Mouse (Mus musculus) Patski (cell line): ENCODE measurements at regions not wholly inside any gene's neighbourhood (a gene's known extent, or its start where the extent isn't known, plus 50 kb on each side); places are given as distances from the start of the nearest gene placed in this dataset.
"Not testable (repeated sequence)": the region's sequence is repeated elsewhere in the genome, so short reads cannot be mapped to it uniquely, and the experiment has no call there.

Experiments
- ATAC-seq: fragments of 100-300 bp; one replicate; pipeline ENCODE4 v1.8.0; 2021
- CTCF ChIA-PET: fragments of 350-600 bp; sonication (Branson Sonifier 250); formaldehyde crosslinking; loops from one replicate; lab custom pipeline; 2022; ENCODE audit warnings: inconsistent platforms; lab: Charles Lee
- POLR2A ChIA-PET: fragments of 350-600 bp; sonication (Branson Sonifier 250); formaldehyde crosslinking; loops from one replicate; lab custom pipeline; 2022; ENCODE audit warnings: antibody characterized with exemption, inconsistent platforms; lab: Charles Lee
- DNase-seq: peaks from one replicate; pipeline ENCODE4 v3.0.0-alpha.2; 2011; ENCODE audit warnings: low read depth, low spot score
- H3K27me3 ChIP-seq: fragments of 371-371 bp; one replicate; pipeline ENCODE4 v1.5.1; 2021
- CTCF ChIP-seq: fragments of 100-300 bp; IDR thresholded peaks from one replicate; pipeline ENCODE4 v1.5.1; 2021
- in situ Hi-C: fragments of 300-500 bp; cut with MboI; formaldehyde crosslinking; loops from 3 replicates; pipeline ENCODE4 v1.11.1; 2018; ENCODE audit warnings: low pct_unique_long_range_greater_than_20kb, mixed read lengths

- no peak for TF ChIP-seq CTCF
- ChIA-PET POLR2A (no interaction called here), CTCF (no interaction called here)
These were observed 77.0 kb upstream of the Lemd2 start for GRCm38 (mm10) chr17:27281241-27281640.

DNA sequence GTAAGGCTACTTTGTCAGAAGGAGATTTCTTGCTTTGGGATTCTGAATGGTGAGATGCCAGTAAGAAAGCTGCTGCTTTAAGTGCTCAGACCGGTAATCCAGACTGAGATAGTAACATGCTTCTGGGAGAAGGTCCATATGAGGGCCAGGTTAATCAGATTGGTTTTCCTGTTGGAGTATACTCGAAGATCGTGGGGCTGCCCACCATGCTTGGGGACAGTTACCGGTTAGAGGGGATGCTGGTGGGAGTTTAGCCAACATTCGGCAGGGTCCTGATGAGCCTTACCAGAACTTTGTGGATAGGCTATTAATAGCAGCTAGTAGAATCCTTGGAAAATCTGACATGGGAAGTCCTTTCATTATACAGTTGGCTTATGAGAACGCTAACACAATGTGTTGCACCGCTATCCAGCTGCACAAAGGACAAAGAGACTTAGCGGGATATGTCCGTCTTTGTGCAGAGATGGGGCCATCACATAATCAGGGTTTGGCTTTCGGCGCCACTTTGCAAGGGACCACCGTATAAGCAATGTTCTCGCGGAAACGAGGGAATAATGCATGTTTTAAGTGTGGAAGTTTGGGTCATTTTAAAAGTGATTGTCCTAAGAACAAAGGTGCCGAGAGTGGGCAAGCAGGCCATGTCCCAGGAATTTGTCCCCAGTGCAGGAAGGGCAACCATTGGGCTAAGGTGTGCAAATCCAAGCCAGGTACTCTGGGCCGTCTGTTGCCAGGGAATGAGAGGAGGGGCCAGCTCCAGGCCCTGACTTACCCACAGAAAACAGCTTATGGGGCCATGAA lies 75.4 kb upstream of the Lemd2 start:
- H3K27me3 ChIP-seq, CTCF ChIA-PET, in situ Hi-C loops, ATAC-seq, DNase-seq, POLR2A ChIA-PET: not testable (repeated sequence)

More at GRCm38 (mm10) chr17:27281241-27281640, 77.0 kb upstream of the Lemd2 start:
- DNase-seq (no peak), ATAC-seq (no peak)
- H3K27me3 ChIP-seq: no peaks in the 10 kb centered on the region
- in situ Hi-C loops: no loop called here

DNA sequence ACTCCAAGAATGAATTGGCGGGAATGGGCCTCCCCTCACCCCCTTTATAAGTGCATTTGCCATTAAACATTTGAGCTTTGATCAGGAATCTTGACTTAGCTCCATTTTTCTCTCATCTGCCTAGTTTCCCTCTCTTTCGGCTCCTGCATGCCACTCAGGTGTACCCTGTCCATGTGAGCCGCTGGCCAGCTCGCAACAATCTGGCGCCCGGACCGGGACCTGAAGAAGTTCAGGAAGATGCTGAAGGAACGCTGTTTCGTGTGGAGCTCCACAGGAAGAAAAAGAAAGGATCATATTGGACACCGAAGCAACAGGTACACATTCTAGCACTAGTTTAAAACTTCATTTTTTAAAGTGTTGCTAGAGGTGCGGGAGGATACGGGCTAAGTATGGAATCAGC lies 73.5 kb upstream of the Lemd2 start:
- in situ Hi-C loops, H3K27me3 ChIP-seq, DNase-seq, CTCF ChIA-PET, ATAC-seq, POLR2A ChIA-PET: not testable (repeated sequence)

DNA sequence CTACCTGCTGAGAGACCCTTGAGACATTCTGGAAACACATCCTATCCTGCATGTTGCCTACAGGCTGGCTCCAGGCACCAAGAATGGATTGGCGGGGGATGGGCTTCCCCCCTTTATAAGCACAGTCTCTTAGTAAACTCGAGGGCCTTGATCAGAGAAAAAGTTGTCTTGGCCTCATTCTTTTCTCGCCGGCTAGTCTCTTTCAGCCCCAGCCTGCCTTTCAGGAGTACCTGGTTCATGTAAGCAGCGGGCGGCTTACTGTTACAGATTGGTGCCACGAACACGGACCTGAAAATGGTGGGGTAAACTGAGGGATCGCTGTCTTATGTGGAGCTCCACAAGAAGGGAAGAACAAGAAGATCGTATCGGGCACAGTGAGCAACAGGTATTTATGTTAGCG lies 67.5 kb upstream of the Lemd2 start:
- H3K27me3 ChIP-seq, ATAC-seq, DNase-seq, CTCF ChIA-PET, POLR2A ChIA-PET, in situ Hi-C loops: not testable (repeated sequence)

DNA sequence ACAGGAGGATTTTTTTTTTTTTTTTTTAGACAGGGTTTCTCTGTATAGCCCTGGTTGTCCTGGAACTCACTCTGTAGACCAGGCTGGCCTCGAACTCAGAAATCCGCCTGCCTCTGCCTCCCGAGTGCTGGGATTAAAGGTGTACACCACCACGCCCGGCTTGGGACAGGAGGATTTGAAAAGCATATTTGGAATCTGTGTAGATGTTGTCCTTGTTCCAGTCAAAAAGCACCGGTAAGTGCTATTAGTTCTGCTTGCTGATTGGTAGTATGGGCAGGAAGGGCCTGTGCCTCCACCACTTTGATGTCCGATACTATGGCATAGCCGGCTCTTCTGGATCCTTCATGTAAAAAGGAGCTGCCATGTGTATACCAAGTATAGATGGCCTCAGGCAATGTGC lies 66.5 kb upstream of the Lemd2 start:
- ATAC-seq: not testable (repeated sequence)

GRCm38 (mm10) chr17:27264607-27265006 lies 60.3 kb upstream of the Lemd2 start:
- in situ Hi-C loops, DNase-seq, CTCF ChIA-PET, H3K27me3 ChIP-seq, POLR2A ChIA-PET, ATAC-seq: not testable (repeated sequence)

More for the DNA sequence above, 66.5 kb upstream of the Lemd2 start:
- POLR2A ChIA-PET, H3K27me3 ChIP-seq, in situ Hi-C loops, CTCF ChIA-PET, DNase-seq: not testable (repeated sequence)

- peak; percentile 58 for DNase-seq
- CTCF ChIA-PET: no interaction called here
- peak; percentile 60 for ATAC-seq
- peaks cover 2% of the 10 kb centered on the region for H3K27me3 ChIP-seq
- no peak for TF ChIP-seq CTCF
- in situ Hi-C loops: no loop called here
- POLR2A ChIA-PET: no interaction called here
These were observed 58.3 kb upstream of the Lemd2 start for GRCm38 (mm10) chr17:27262607-27263006.

GRCm38 (mm10) chr17:27261981-27262380 lies 57.7 kb upstream of the Lemd2 start:
- DNase-seq (no peak), ATAC-seq (no peak)
- H3K27me3 ChIP-seq: peaks cover 4% of the 10 kb centered on the region
- POLR2A ChIA-PET: no interaction called here
- TF ChIP-seq CTCF: no peak
- CTCF ChIA-PET: no interaction called here
- in situ Hi-C loops: no loop called here

DNA sequence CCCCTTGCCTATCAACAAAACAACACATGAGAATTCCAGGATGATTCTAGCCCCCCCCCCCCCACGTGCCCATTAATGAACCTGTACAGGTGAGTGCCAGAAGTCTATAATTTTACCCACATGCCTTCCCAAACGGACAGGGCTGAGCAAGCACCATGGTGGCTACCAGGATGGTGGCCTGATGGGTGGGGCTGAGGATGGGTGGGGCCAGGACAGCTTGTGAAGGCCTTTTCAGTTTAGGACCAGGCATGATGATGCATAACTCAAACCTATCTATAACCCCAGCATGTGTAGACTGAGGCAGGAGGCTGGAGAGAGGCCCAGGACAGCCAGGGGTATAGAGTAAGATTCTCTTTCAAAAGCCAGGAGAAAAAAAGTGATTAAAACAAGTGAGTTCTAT lies 57.0 kb upstream of the Lemd2 start:
- ATAC-seq: no peak
- TF ChIP-seq CTCF: no peak
- ChIA-PET POLR2A (no interaction called here), CTCF (no interaction called here)
- peaks cover 7% of the 10 kb centered on the region for H3K27me3 ChIP-seq
- in situ Hi-C loops: no loop called here
- no peak for DNase-seq

DNA sequence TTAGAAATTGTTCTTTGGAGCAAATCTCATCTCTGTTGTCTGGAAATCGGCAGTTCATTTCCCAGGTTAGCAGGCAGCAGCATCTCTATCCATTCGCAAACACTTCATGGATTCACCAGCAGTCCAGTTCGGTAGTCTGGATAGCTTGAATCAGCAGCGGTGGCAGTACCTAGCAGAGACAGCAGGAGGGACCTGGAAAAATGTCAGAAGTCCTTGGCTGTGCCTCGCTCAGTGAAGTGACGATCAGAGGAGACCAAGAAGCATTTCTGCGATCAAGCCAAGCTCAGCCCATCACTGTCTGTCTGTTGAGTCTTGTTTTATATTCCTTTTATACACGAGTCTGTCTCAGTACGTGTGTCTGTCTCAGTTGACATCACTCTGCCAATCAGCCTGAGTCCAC lies 55.8 kb upstream of the Lemd2 start:
- H3K27me3 ChIP-seq: peaks cover 7% of the 10 kb centered on the region
- ATAC-seq (no peak), DNase-seq (no peak)
- in situ Hi-C loops: no loop called here
- ChIA-PET CTCF (no interaction called here), POLR2A (no interaction called here)
- no peak for TF ChIP-seq CTCF

GRCm38 (mm10) chr17:27257345-27257744 lies 53.1 kb upstream of the Lemd2 start:
- ChIA-PET CTCF (no interaction called here), POLR2A (no interaction called here)
- H3K27me3 ChIP-seq: peaks cover 7% of the 10 kb centered on the region
- no peak for ATAC-seq
- TF ChIP-seq CTCF: no peak
- DNase-seq: no peak
- in situ Hi-C loops: no loop called here

DNA sequence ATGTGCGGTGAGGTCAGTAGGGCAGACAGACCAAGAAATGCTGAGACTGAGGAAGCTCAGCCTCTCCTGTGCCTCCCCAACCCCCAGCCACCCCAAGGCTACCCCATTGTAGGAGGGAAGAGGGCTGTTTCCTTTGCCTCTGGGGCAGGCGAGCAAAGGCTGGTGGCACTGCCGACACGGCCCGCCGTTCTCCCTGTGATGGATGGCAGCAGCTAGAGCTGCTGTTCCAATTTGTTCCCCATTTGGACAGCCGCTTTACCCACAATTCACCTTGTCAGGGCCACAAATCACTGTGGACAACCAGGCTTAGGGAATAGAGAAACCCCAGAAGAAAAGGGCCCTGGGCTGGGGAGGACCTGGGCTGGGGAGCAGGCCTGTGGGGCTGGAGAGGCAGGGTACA lies 51.5 kb upstream of the Lemd2 start:
- no peak for ATAC-seq
- POLR2A ChIA-PET: no interaction called here
- TF ChIP-seq CTCF: no peak
- in situ Hi-C loops: no loop called here
- H3K27me3 ChIP-seq: peaks cover 7% of the 10 kb centered on the region
- no peak for DNase-seq
- CTCF ChIA-PET: no interaction called here
